Mouse (Mus musculus) MEL (cell line): ENCODE results near the gene Brd9. TPM values are rescaled to one million over a fixed set of nuclear protein-coding genes. Genes with fewer than 3 reads are reported as not detected.

Source experiments
- DNase-seq: peaks from one replicate; pipeline ENCODE4 v3.0.0; 2011; ENCODE audit warnings: low read depth, low spot score
- H3K27ac ChIP-seq: 2 replicates; pipeline ENCODE4 v1.5.1; 2012; ENCODE audit warnings: low read depth, mild to moderate bottlenecking, control low read depth, low read length, moderate library complexity; ENCODE audit not compliant: control insufficient read depth
- H3K27me3 ChIP-seq, 2 experiments: fragments of 150-350 bp in 1 of 2; sonication (generic) in 1 of 2; 2 replicates each; pipeline ENCODE4 v1.6.1; 2012; ENCODE audit warnings: low read length in 2 of 2, mild to moderate bottlenecking in 2 of 2, improper control_type of control experiment in 1 of 2, moderate library complexity in 1 of 2; ENCODE audit not compliant: insufficient read depth in 2 of 2, control insufficient read depth in 1 of 2
- H3K36me3 ChIP-seq, 2 experiments: 2 replicates each; pipeline ENCODE4 v1.6.1; 2012 to 2014; ENCODE audit warnings: low read length in 2 of 2, improper control_type of control experiment in 1 of 2, inconsistent platforms in 1 of 2, mild to moderate bottlenecking in 1 of 2; ENCODE audit not compliant: insufficient read depth in 2 of 2, control insufficient read depth in 1 of 2
- H3K4me1 ChIP-seq, 2 experiments: fragments of 150-350 bp in 1 of 2; sonication (generic) in 1 of 2; 2 replicates each; pipeline ENCODE4 v1.6.1; 2012; ENCODE audit warnings: low read length in 2 of 2, improper control_type of control experiment in 1 of 2, mild to moderate bottlenecking in 1 of 2; ENCODE audit not compliant: insufficient read depth in 2 of 2, control insufficient read depth in 1 of 2
- H3K4me3 ChIP-seq, 2 experiments: fragments of 150-350 bp in 1 of 2; sonication (generic) in 1 of 2; 2 replicates each; pipeline ENCODE4 v1.5.1; 2012; ENCODE audit warnings: low read depth in 2 of 2, low read length in 2 of 2, mild to moderate bottlenecking in 2 of 2, moderate library complexity in 2 of 2, control low read depth in 1 of 2, improper control_type of control experiment in 1 of 2; ENCODE audit not compliant: control insufficient read depth in 1 of 2, insufficient read depth in 1 of 2
- H3K79me2 ChIP-seq: 2 replicates; pipeline ENCODE4 v1.6.1; 2012; ENCODE audit warnings: mild to moderate bottlenecking, low read length, moderate library complexity; ENCODE audit not compliant: control insufficient read depth, poor library complexity, insufficient read depth
- H3K9ac ChIP-seq: 2 replicates; pipeline ENCODE4 v1.6.1; 2012; ENCODE audit warnings: low read depth, mild to moderate bottlenecking, control low read depth, low read length, moderate library complexity; ENCODE audit not compliant: control insufficient read depth, poor library complexity, severe bottlenecking
- H3K9me3 ChIP-seq: fragments of 150-350 bp; sonication (generic); replicated peaks from 2 replicates; pipeline ENCODE4 v1.6.1; 2012; ENCODE audit warnings: mild to moderate bottlenecking, low read length, improper control_type of control experiment, moderate library complexity; ENCODE audit not compliant: insufficient read depth
- BHLHE40 ChIP-seq: IDR thresholded peaks from 2 replicates; pipeline ENCODE4 v1.6.1; 2012; ENCODE audit warnings: low read depth, mild to moderate bottlenecking, inconsistent platforms, low read length, improper control_type of control experiment, borderline replicate concordance
- CHD1 ChIP-seq: IDR thresholded peaks from 2 replicates; pipeline ENCODE4 v1.6.1; 2012; ENCODE audit warnings: low read depth, mild to moderate bottlenecking, inconsistent platforms, low read length, improper control_type of control experiment
- CHD2 ChIP-seq: IDR thresholded peaks from 2 replicates; pipeline ENCODE4 v1.6.1; 2011; ENCODE audit warnings: low read length, improper control_type of control experiment
- ELF1 ChIP-seq: IDR thresholded peaks from 2 replicates; pipeline ENCODE4 v1.6.1; 2014; ENCODE audit warnings: low read depth, mild to moderate bottlenecking, inconsistent platforms, low read length, improper control_type of control experiment, moderate library complexity
- EP300 ChIP-seq, 2 experiments: IDR thresholded peaks; 2 replicates each; pipeline ENCODE4 v1.6.1; 2011; ENCODE audit warnings: improper control_type of control experiment in 2 of 2, low read length in 2 of 2, low read depth in 1 of 2, mild to moderate bottlenecking in 1 of 2
- ETS1 ChIP-seq: IDR thresholded peaks from 2 replicates; pipeline ENCODE4 v1.6.1; 2012; ENCODE audit warnings: low read depth, mild to moderate bottlenecking, inconsistent platforms, low read length, improper control_type of control experiment, moderate library complexity
- GATA1 ChIP-seq: IDR thresholded peaks from 2 replicates; pipeline ENCODE4 v1.6.1; 2011; ENCODE audit warnings: low read depth, low read length, improper control_type of control experiment
- HCFC1 ChIP-seq: IDR thresholded peaks from 2 replicates; pipeline ENCODE4 v1.6.1; 2012; ENCODE audit warnings: low read depth, mild to moderate bottlenecking, inconsistent platforms, low read length, improper control_type of control experiment, moderate library complexity
- JUND ChIP-seq: IDR thresholded peaks from 2 replicates; pipeline ENCODE4 v1.6.1; 2011; ENCODE audit warnings: low read depth, mild to moderate bottlenecking, improper control_type of control experiment, low read length
- KAT2A ChIP-seq: conservative IDR thresholded peaks from 2 replicates; pipeline ENCODE4 v1.6.1; 2012; ENCODE audit warnings: low read depth, low read length, improper control_type of control experiment, inconsistent platforms
- MAFK ChIP-seq: IDR thresholded peaks from 2 replicates; pipeline ENCODE4 v1.6.1; 2011; ENCODE audit warnings: low read depth, mild to moderate bottlenecking, low read length, improper control_type of control experiment, borderline replicate concordance
- MAZ ChIP-seq: IDR thresholded peaks from 2 replicates; pipeline ENCODE4 v1.6.1; 2012; ENCODE audit warnings: low read depth, mild to moderate bottlenecking, inconsistent platforms, low read length, improper control_type of control experiment
- MYC ChIP-seq: IDR thresholded peaks from 2 replicates; pipeline ENCODE4 v1.6.1; 2011; ENCODE audit warnings: low read depth, mild to moderate bottlenecking, low read length, improper control_type of control experiment, moderate library complexity
- RAD21 ChIP-seq: IDR thresholded peaks from 2 replicates; pipeline ENCODE4 v1.6.1; 2011; ENCODE audit warnings: mild to moderate bottlenecking, low read depth, low read length, improper control_type of control experiment
- RCOR1 ChIP-seq: IDR thresholded peaks from 2 replicates; pipeline ENCODE4 v1.6.1; 2012; ENCODE audit warnings: low read depth, mild to moderate bottlenecking, inconsistent platforms, low read length, improper control_type of control experiment
- SMC3 ChIP-seq: IDR thresholded peaks from 2 replicates; pipeline ENCODE4 v1.6.1; 2011; ENCODE audit warnings: low read depth, low read length, improper control_type of control experiment
- TAL1 ChIP-seq: IDR thresholded peaks from 2 replicates; pipeline ENCODE4 v1.6.1; 2012; ENCODE audit warnings: mild to moderate bottlenecking, inconsistent platforms, low read length, moderate library complexity, mixed read lengths
- TBP ChIP-seq: IDR thresholded peaks from 2 replicates; pipeline ENCODE4 v1.8.0; 2011; ENCODE audit warnings: low read depth, low read length, improper control_type of control experiment
- USF1 ChIP-seq: IDR thresholded peaks from 2 replicates; pipeline ENCODE4 v1.6.1; 2014; ENCODE audit warnings: low read depth, mild to moderate bottlenecking, inconsistent platforms, low read length, improper control_type of control experiment, moderate library complexity
- ZC3H11A ChIP-seq: IDR thresholded peaks from 2 replicates; pipeline ENCODE4 v1.6.1; 2012; ENCODE audit warnings: low read depth, mild to moderate bottlenecking, inconsistent platforms, low read length, improper control_type of control experiment
- ZNF384 ChIP-seq: IDR thresholded peaks from 2 replicates; pipeline ENCODE4 v1.6.1; 2012; ENCODE audit warnings: low read depth, mild to moderate bottlenecking, inconsistent platforms, low read length, improper control_type of control experiment
- polyA plus RNA-seq, 2 experiments: library from polyadenylated mRNA; stranded (reverse) in 1 of 2; unstranded in 1 of 2; fragments of >175 nt in 1 of 2; fragments of >200 nt in 1 of 2; gene quantifications; 2 replicates each; pipeline versions ENCODE4 v1.2.1 to v1.2.4; 2012; ENCODE audit warnings: low replicate concordance in 2 of 2, low read depth in 1 of 2; ENCODE audit not compliant: insufficient read length in 2 of 2, insufficient read depth in 1 of 2, missing spikeins in 1 of 2
- total RNA-seq: library from RNA; depleted of rRNA; stranded (reverse); fragments of 300-350 nt; gene quantifications from 2 replicates; pipeline ENCODE4 v1.2.3, GENCODE M21; 2012

Gene Brd9
- total and polyA plus RNA-seq, 3 experiments, result 21.4 to 29.2 TPM; not detected in 1

DNA sequence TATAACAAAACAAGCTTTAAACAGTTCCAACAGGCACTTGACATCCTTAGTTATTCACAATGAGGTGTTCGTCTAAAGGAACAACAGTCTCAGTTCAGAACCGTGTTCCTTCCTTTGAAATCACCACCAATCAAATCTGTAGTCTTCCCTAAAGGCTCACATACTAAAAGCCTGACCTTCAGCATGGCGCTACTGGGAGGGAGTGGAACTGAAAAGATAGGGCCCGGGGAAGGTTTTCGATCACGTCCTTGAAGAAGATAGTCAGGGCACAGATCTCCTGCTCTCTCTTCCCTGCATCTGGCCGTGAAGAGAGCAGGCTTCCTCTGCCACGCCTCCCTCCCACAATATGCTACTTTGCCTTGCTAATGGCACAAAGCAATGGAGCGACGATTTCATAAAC is 5.4 kb upstream of the Brd9 start:
- Histone ChIP-seq H3K27me3 (no peaks in the 10 kb centered on the region), H3K27ac (no peak overlapping the region), H3K4me3 (no peak overlapping the region), H3K9ac (no peak overlapping the region), H3K4me1 (peaks cover 0 to 5% of the 10 kb centered on the region in 2 experiments; a peak in 2 of 4 replicates), H3K79me2 (peaks cover 9% of the 10 kb centered on the region), H3K36me3 (peaks cover 11 to 29% of the 10 kb centered on the region in 2 experiments), H3K9me3 (no peaks in the 10 kb centered on the region)
- TF ChIP-seq RCOR1 (no peak), ELF1 (no peak), HCFC1 (no peak), ZNF384 (no peak), ZC3H11A (no peak), SMC3 (no peak), JUND (no peak), KAT2A (no peak), CHD2 (no peak), EP300 (IDR thresholded peaks at IDR 0.05; ENCODE audit: low read depth in 1 of 2, low read length in 2 of 2) (no peak), MAZ (no peak), RAD21 (no peak), MYC (no peak), USF1 (no peak), CHD1 (no peak), GATA1 (no peak), MAFK (no peak), TAL1 (no peak)
- DNase-seq, result no peak

DNA sequence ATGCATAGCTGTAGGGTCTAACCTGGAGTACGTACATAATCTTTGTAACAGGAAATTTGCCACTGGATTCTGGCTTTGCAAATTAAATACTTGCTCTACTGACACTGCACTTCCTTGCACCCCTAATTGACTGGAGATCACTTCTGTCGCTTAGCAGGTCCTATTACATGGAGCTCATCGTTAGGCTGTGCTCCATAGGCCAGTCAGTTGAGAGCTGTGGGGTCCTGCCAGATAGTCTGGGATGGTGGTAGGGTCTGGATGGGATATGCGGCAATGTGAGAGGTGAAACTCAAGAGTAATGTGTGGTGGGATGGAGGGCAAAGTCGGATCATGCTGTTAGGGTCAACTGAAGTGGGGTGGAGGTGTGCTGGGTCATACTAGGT is 682 bp upstream of the Brd9 start:
- Histone ChIP-seq H3K4me3 (peak overlapping the region; percentile 79 to 99), H3K9ac (peak overlapping the region; percentile 94), H3K79me2 (peaks cover 13% of the 10 kb centered on the region), H3K27me3 (no peaks in the 10 kb centered on the region), H3K4me1 (peaks cover 0 to 10% of the 10 kb centered on the region in 2 experiments; a peak in 3 of 4 replicates), H3K36me3 (peaks cover 11 to 14% of the 10 kb centered on the region in 2 experiments), H3K27ac (peak overlapping the region; percentile 67)
- DNase-seq, result peak; percentile 65
- no peak for TF ChIP-seq BHLHE40
- 0 out of 2 replicates have a peak, but pooled peaks have one; percentile 30 for TF ChIP-seq TBP
- no peak for TF ChIP-seq ETS1
- TF ChIP-seq, all 39 proteins: peak for 1
- H3K9me3 ChIP-seq, result no peaks in the 10 kb centered on the region
